Mouse (Mus musculus): ENCODE measurements around the gene Dscam. TPM values are rescaled to one million over a fixed set of nuclear protein-coding genes. Genes with fewer than 3 reads are reported as not detected.

The Dscam gene
- polyA plus RNA-seq, 1 experiment from 2014 or later: 0.01 TPM

DNA sequence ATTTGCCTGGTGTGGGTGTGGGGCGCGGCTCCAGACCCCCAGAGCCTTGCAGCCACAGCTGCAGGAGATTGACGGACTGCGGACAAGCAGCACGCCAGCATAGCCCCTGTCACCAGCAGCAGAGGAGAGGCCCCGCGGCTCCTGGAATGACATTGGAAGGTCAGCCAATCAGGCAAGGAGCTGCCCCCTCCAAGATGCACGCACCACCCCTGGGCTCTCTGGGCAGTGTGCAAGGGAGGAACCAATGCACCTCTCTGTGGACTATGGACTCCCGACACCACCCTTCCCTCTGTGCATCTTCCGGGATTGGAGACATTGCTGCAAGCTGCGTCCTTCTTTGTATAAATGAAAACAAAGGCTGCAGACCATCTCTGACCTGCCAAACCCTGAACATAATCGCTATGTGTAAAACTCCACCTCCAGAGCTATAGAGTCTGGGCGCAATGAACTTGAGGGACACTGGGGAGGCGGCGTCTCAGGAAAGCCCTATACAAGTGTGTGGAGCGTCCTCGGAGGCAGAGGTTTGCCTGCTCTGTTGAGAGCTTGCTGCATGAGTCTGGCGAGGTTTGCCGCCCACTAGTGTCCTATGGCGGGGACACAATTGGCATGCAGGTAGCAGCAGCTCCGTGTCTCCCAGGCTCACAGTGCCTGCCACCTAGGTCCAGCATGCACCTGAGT, 5.0 kb downstream of the Dscam start:
- Histone ChIP-seq H3K36me3 (ENCODE audit: inconsistent target) (no peaks in the 10 kb centered on the region), H3K27ac (no peak overlapping the region), H3K4me3 (ENCODE audit: inconsistent target) (peak overlapping the region; percentile 6; the same call in 1 of the 2 replicates), H3K79me2 (ENCODE audit: inconsistent target) (no peaks in the 10 kb centered on the region)
- 6% methylated on average over 21 of the region's 21 CpGs for WGBS (ENCODE audit: missing documents)

DNA sequence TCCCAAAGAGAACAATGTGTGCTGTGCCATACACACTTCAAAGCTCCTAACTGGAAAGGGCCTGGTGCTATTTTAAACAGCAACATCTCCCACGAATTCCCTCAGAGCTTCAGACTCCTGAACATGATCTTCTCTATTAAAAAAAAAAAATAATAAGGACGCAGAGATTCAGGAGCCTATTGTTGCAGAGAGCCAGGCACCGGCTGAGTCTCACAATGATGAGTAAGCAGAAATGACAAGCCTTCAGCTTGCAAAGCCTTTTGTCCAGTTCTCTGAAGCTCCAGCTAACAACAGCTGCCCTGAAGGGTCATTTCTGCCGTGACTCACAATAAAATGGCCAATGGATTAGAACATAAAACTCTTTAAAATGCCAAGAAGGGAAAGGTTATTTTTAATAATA, 12.3 kb downstream of the Dscam start:
- Histone ChIP-seq H3K36me3 (ENCODE audit: inconsistent target) (no peaks in the 10 kb centered on the region), H3K79me2 (ENCODE audit: inconsistent target) (no peaks in the 10 kb centered on the region), H3K27ac (no peak overlapping the region), H3K4me3 (ENCODE audit: inconsistent target) (no peak overlapping the region)
- 70% methylated on average over 4 of the region's 4 CpGs for WGBS (ENCODE audit: missing documents)

DNA sequence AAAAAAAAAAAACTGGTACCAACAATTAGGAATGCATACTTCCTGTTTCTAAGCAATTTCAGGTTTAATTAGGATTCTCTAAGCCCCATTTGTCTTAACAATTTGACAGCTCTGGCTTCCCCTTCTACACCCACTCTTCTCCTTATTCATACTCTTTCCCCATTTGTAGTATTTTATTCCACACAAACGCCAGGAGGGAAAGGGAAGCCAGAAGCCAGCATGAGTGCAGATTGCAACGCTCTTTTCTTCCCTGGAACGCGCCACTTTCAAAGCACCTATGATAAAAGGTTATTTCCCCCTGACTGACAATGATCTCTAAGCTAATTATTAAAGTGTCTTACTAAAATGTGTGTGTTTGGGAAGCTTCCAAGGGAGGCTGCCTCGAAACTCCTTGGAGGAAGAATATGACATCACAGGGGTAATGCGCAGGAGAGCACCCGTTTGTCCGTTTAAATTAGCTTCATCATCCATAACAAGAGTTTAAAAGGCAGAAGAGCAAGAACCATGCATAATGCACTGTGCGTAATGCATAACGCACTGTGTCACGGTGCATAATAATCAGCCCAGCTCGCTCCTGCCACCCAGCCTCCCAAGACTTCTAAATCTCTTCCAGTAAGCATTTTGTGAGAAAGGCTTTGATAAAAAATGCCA, 25.9 kb downstream of the Dscam start:
- no peaks in the 10 kb centered on the region for H3K36me3 ChIP-seq (ENCODE audit: inconsistent target)
- no peak overlapping the region for H3K27ac ChIP-seq
- H3K79me2 ChIP-seq (ENCODE audit: inconsistent target): no peaks in the 10 kb centered on the region
- 72% methylated on average over 12 of the region's 12 CpGs for WGBS (ENCODE audit: missing documents)
- no peak overlapping the region for H3K4me3 ChIP-seq (ENCODE audit: inconsistent target)

DNA sequence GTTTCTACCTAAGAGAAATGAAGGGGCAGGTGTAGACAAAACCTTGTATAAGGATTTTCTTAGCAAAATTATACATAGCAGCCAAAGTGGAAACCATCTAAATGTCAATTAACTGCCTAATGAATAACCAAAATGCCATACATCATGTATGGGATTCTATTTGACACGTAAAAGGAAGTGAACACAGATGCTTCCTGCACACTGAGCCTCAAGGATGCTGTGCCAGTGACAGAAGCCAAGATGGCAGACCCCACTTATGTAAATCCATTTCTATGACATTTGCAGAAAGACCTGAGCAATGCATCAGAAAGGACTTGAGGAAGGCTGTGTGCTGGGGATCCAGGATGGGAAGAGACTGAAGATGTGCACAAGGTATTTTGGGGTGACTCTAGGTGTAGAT, 28.6 kb downstream of the Dscam start:
- no peak overlapping the region for H3K4me3 ChIP-seq (ENCODE audit: inconsistent target)
- H3K36me3 ChIP-seq (ENCODE audit: inconsistent target): no peaks in the 10 kb centered on the region
- no peak overlapping the region for H3K27ac ChIP-seq
- no peaks in the 10 kb centered on the region for H3K79me2 ChIP-seq (ENCODE audit: inconsistent target)
- 36% methylated on average over 1 of the region's 1 CpGs for WGBS (ENCODE audit: missing documents)

DNA sequence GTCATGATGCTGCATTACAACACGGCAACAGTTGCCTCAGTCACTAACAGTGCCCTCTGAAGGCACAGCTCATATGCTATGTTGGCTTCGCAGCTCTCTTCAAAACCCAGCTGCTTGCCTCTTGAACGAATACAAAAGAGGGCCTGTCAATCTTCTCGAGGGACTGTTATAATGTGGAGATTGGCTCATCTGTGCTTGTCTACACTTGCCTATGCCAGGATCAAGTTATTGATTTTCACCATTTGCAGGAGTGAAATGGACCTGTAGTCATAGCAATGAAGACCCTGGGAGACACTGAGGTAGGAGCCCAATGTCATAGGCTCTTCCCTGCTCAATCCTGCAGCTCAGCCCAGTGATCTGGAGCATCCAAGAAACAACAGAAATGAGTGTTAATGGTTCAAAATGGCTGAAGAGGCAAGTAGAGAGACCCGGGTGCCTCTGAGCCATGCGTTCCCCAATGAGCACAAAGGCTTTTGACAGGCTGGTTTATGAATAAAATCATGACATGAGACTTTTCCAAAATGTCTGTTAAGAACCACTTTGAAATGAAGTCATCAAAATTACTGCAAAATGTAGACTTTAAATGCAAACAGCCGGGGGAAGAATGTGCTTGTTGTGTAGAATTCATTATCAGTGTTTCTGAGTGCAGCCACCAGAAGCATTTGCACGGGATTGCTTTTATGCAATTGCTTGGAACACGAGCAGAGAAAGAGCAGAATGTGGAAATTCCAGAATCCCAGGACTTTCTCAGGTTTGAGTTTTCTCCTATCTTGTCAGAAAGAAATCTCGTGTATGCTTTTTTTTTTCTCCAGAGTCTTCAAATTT, 35.3 kb downstream of the Dscam start:
- no peaks in the 10 kb centered on the region for H3K79me2 ChIP-seq (ENCODE audit: inconsistent target)
- no peak overlapping the region for H3K4me3 ChIP-seq (ENCODE audit: inconsistent target)
- no peak overlapping the region for H3K27ac ChIP-seq
- no peaks in the 10 kb centered on the region for H3K36me3 ChIP-seq (ENCODE audit: inconsistent target)
- 98% methylated on average over 10 of the region's 10 CpGs for WGBS (ENCODE audit: missing documents)

DNA sequence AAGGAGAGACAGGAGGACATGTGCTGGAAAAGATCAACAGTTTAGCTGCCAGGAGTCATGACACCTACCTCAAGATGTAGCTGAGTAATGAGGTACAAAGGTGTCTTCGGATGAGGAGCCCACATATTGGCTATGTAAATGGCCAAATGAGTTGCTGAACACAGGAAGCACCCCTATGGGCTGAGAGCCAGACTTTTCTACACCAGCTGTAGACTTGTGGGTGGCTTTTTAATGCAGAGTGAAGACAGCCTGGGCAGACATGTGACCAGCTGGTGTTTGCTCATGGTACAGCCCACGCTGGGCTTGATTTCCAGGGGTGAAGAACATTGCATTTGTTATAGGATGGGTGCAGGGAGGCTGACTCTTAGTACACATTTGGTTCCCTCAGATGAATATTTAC, 43.3 kb downstream of the Dscam start:
- H3K79me2 ChIP-seq (ENCODE audit: inconsistent target): no peaks in the 10 kb centered on the region
- no peak overlapping the region for H3K27ac ChIP-seq
- WGBS (ENCODE audit: missing documents): 76% methylated on average over 2 of the region's 2 CpGs
- no peak overlapping the region for H3K4me3 ChIP-seq (ENCODE audit: inconsistent target)
- no peaks in the 10 kb centered on the region for H3K36me3 ChIP-seq (ENCODE audit: inconsistent target)

DNA sequence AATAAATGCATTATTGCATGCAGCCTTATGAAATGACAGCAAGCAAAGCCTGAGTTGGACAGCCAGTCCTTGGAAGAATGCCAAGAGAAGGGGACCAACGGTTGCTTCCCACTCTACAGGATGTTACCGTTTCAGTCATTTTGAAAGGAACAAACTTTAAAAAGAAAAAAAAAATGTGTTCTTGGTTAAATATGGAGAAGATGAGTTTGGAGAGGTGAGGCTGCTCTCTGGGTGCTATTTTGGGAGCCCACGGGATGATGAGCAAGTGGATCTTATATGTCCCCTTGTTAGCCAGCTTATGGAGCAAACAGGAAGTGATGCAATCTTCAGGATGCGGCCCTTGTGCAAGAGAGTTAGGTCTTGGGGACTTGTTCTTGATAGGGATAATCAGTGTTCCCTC, 60.5 kb downstream of the Dscam start:
- 0% methylated on average over 4 of the region's 4 CpGs for WGBS (ENCODE audit: missing documents)
- Histone ChIP-seq H3K36me3 (ENCODE audit: inconsistent target) (no peaks in the 10 kb centered on the region), H3K79me2 (ENCODE audit: inconsistent target) (no peaks in the 10 kb centered on the region), H3K4me3 (ENCODE audit: inconsistent target) (no peak overlapping the region), H3K27ac (peak overlapping the region; percentile 62)

DNA sequence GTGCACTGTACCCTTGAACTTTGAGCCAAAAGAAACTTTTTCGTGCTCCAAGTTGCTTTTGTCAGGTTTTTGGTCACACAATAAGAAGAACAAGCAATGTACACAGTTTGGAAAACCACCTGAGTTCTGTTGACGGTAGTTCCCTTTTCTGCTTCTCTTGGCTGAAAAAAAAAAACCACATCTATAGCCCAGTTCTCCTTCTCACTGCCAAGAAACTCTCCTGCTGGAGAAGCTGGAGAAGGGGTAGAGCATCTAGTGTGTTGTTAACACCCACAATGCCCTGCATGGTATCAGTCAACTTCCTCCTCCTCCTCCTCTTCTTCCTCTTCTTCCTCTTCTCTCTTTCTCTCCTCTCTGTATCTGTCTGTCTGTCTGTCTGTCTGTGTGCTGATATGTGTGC, 65.3 kb downstream of the Dscam start:
- Histone ChIP-seq H3K4me3 (ENCODE audit: inconsistent target) (no peak overlapping the region), H3K27ac (peak overlapping the region; percentile 36; the same call in 1 of the 2 replicates), H3K36me3 (ENCODE audit: inconsistent target) (no peaks in the 10 kb centered on the region), H3K79me2 (ENCODE audit: inconsistent target) (no peaks in the 10 kb centered on the region)
- 9% methylated on average over 2 of the region's 2 CpGs for WGBS (ENCODE audit: missing documents)

DNA sequence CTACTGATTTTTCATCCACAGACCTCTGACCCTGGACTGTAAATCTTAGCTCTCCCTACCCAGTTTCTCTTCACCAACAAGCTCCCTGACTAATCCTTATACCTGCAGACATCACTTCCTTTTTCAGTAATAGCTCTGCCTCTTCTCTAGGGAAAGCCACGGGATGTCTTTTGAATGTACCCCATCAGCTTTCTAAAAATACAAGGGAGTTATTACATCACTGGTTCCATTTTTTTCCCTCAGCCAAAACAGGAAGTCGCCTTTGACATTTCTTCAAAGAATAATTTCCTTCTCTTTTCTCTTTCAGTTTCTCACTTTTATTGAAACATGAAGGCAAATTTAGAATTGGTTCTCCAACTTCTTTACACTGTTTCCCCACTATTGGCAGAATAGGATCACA, 67.5 kb downstream of the Dscam start:
- WGBS (ENCODE audit: missing documents): 0% methylated on average over 2 of the region's 2 CpGs

DNA sequence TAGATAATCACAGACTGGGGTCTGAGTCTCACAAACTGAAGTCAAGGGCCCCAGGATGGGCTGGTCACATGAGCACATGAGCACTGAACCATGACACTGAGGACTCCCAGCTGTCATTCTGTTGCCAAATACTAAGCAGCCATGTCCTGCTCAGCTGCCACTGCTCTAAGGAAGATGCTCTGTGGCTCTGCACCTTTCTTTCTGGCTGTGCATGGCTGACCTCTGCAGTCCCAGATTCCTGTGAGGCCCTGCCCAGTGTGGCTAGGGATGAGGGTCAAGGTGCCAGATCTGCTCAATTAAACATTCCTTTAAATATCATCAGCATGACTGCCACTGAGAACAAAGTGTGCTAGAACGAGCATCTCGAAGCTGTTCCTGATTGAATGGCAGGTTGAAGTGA, 70.5 kb downstream of the Dscam start:
- H3K79me2 ChIP-seq (ENCODE audit: inconsistent target): no peaks in the 10 kb centered on the region
- WGBS (ENCODE audit: missing documents): 96% methylated on average over 2 of the region's 2 CpGs
- no peaks in the 10 kb centered on the region for H3K36me3 ChIP-seq (ENCODE audit: inconsistent target)
- no peak overlapping the region for H3K4me3 ChIP-seq (ENCODE audit: inconsistent target)
- no peak overlapping the region for H3K27ac ChIP-seq

More for the DNA sequence above, 67.5 kb downstream of the Dscam start:
- no peak overlapping the region for H3K4me3 ChIP-seq (ENCODE audit: inconsistent target)
- peak overlapping the region; percentile 47 for H3K27ac ChIP-seq
- H3K36me3 ChIP-seq (ENCODE audit: inconsistent target): no peaks in the 10 kb centered on the region
- no peaks in the 10 kb centered on the region for H3K79me2 ChIP-seq (ENCODE audit: inconsistent target)

DNA sequence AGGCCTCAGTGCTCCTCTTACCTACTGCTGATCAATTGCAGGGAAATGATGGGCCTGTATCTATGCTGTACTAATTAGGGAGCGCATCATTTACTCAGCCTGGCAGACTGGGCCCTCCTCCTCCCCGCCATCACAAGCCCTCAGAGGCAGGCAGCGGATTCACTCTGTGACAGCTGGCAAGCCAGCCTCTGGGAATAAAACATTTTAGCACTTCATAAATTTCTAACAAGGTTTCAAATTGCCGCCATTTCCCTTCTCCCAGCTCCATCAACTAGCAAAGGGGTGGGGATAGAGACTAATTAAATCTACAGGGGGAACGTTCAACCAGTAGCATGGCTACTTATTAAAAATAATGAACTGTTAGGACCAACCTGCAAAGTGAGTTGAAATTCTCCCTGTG, 72.0 kb downstream of the Dscam start:
- no peak overlapping the region for H3K27ac ChIP-seq
- no peaks in the 10 kb centered on the region for H3K79me2 ChIP-seq (ENCODE audit: inconsistent target)
- no peaks in the 10 kb centered on the region for H3K36me3 ChIP-seq (ENCODE audit: inconsistent target)
- no peak overlapping the region for H3K4me3 ChIP-seq (ENCODE audit: inconsistent target)
- WGBS (ENCODE audit: missing documents): 94% methylated on average over 5 of the region's 5 CpGs

DNA sequence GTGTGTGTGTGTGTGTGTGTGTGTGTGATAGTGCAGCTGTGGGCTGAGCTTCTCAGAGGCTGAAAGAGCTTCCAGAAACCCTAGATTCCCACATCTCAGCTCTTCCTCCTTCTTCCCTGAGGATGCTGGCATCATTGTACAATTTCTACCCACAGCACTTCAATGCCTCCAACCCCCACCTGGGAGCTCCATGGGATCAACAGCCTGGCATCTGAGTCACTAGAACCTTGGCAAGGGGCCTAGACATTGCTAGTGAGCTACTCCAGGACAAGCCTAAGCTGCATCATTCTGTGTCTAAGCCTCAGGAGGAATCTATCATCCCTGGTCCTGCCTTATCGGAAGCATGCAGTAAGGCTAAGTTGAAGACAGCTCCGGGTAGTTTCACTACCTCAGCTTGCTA, 73.8 kb downstream of the Dscam start:
- H3K36me3 ChIP-seq (ENCODE audit: inconsistent target): no peaks in the 10 kb centered on the region
- no peak overlapping the region for H3K27ac ChIP-seq
- H3K79me2 ChIP-seq (ENCODE audit: inconsistent target): no peaks in the 10 kb centered on the region
- no peak overlapping the region for H3K4me3 ChIP-seq (ENCODE audit: inconsistent target)
- 85% methylated on average over 2 of the region's 2 CpGs for WGBS (ENCODE audit: missing documents)

DNA sequence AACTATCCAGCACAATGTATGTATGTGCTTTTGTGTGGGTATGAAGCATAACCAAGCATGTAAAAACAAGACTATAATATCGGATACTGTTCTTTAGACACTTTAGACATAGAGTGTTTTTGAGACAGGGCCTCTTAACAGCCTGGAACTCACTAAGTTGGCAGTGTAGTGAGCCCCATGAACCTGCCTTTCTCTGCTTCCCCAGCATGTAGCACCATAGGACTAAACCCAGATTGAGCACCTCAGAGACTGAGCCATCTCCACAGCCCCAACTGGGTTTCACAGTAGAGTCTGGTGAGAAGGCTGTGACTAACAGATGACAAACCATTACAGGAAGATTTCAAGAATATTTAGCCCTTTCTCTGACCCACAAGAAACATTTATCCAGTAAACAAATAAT, 75.1 kb downstream of the Dscam start:
- 89% methylated on average over 1 of the region's 1 CpGs for WGBS (ENCODE audit: missing documents)
- Histone ChIP-seq H3K4me3 (ENCODE audit: inconsistent target) (no peak overlapping the region), H3K79me2 (ENCODE audit: inconsistent target) (no peaks in the 10 kb centered on the region), H3K36me3 (ENCODE audit: inconsistent target) (no peaks in the 10 kb centered on the region), H3K27ac (no peak overlapping the region)

DNA sequence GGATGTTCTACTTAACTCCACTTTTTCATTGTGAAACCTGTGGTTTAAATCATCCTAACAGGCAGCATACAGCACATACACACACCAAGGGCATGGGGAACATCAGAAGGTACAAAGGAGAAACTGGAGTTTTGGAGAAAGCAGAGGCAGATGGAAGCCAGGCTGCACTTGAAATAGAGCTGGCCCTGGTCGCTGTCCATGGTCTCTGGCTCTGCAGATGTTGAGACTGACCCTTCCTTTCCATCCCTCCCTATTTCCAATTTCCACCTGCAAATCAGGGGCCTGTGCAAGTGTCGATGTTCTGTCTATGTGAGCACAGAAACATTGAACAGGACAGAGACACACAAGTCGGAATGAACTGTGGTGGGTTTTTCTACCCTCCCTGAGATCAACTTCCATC, 81.2 kb downstream of the Dscam start:
- Histone ChIP-seq H3K36me3 (ENCODE audit: inconsistent target) (no peaks in the 10 kb centered on the region), H3K27ac (no peak overlapping the region), H3K79me2 (ENCODE audit: inconsistent target) (no peaks in the 10 kb centered on the region), H3K4me3 (ENCODE audit: inconsistent target) (no peak overlapping the region)
- WGBS (ENCODE audit: missing documents): 68% methylated on average over 3 of the region's 3 CpGs

DNA sequence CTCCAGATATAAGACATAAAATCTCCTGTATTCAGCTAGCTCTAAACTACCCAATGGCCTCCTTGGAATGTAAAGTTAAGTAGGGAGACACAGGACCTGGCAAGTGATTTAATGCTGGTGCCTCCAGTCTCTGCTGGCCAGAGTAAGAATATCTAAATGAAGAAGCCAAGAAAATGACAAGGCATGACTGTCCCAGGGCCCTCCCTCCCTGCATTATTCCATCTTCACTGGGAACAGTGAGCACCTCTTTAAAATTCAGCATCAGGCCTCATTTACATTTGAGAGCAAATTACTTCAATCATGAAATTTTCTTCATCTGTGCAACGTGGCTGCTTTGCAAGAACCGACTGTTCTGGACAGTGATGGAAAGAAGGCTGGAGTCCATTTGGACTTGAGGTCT, 86.9 kb downstream of the Dscam start:
- 100% methylated on average over 2 of the region's 2 CpGs for WGBS (ENCODE audit: missing documents)
- Histone ChIP-seq H3K27ac (no peak overlapping the region), H3K79me2 (ENCODE audit: inconsistent target) (no peaks in the 10 kb centered on the region), H3K4me3 (ENCODE audit: inconsistent target) (no peak overlapping the region), H3K36me3 (ENCODE audit: inconsistent target) (no peaks in the 10 kb centered on the region)

Measured in macrophage (primary cell).